Mouse (Mus musculus) heart, embryonic 13.5 days (tissue): ENCODE data around the gene Sdk1. TPM values are rescaled to one million over a fixed set of nuclear protein-coding genes. Genes with fewer than 3 reads are reported as not detected.

Experiments
- ATAC-seq: fragments of 200-750 bp; cut with Nextera tagmentation; 2 replicates; pipeline ENCODE4 v1.8.0; 2017; ENCODE audit warnings: moderate TSS enrichment; ENCODE audit not compliant: insufficient number of reproducible peaks, low FRiP score, low TSS enrichment; ENCODE audit errors: extremely low read depth
- H3K27ac ChIP-seq: fragments of 300-500 bp; sonication (generic); replicated peaks from 2 replicates; pipeline ENCODE4 v1.5.1; 2015; ENCODE audit warnings: moderate library complexity, mild to moderate bottlenecking, inconsistent platforms
- H3K27me3 ChIP-seq: fragments of 300-500 bp; sonication (generic); replicated peaks from 2 replicates; pipeline ENCODE4 v1.6.1; 2015; ENCODE audit warnings: mild to moderate bottlenecking, inconsistent platforms
- H3K36me3 ChIP-seq: fragments of 300-500 bp; sonication (generic); 2 replicates; pipeline ENCODE4 v1.6.1; 2015; ENCODE audit warnings: mild to moderate bottlenecking, inconsistent platforms
- H3K4me1 ChIP-seq: fragments of 300-500 bp; sonication (generic); 2 replicates; pipeline ENCODE4 v1.6.1; 2015; ENCODE audit warnings: inconsistent platforms
- H3K4me2 ChIP-seq: fragments of 300-500 bp; sonication (generic); 2 replicates; pipeline ENCODE4 v1.6.1; 2015; ENCODE audit warnings: inconsistent platforms, mild to moderate bottlenecking, moderate library complexity
- H3K4me3 ChIP-seq: fragments of 300-500 bp; sonication (generic); 2 replicates; pipeline ENCODE4 v1.5.1; 2015; ENCODE audit warnings: moderate library complexity, mild to moderate bottlenecking, inconsistent platforms
- H3K9ac ChIP-seq: fragments of 300-500 bp; sonication (generic); 2 replicates; pipeline ENCODE4 v1.6.1; 2015; ENCODE audit warnings: inconsistent platforms, mild to moderate bottlenecking, moderate library complexity
- H3K9me3 ChIP-seq: fragments of 300-500 bp; sonication (generic); 2 replicates; pipeline ENCODE4 v1.6.1; 2016; ENCODE audit warnings: inconsistent platforms
- WGBS: fragments of 180-500 bp; shearing (Covaris S2); methylation state at CpG from one replicate; pipeline ENCODE4 v1.1.7; 2015; ENCODE audit warnings: mixed read lengths; 5-methylcytosine and 5-hydroxymethylcytosine counted together
- polyA plus RNA-seq: library from polyadenylated mRNA; unstranded; fragments of >200 nt; fragmentation: Nextera tagmentation; extraction: Ambion mirVana; gene quantifications from 2 replicates; pipeline ENCODE4 v1.2.1, GENCODE M21; 2015

Gene Sdk1
- polyA plus RNA-seq, 1 experiment from 2014 or later: 1.6 TPM

DNA sequence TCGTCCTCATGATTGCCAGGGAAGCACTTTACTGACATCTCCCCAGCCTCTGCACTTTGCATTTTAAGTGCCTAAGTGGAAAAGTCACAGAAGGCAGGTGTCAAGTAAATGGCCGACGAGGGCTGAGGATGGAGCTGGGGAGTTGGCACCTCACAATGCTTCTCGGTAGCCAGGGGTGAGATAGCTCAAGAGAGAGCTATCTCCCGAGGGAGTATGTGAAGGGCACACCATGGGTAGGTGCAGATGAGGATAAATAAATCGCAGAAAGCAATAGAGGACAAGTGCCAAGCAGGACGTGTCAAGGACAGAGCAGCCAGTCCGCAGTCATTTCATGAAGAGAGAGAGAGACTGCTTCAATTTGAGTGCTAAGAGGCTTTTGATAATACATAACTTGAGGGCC is 655.1 kb downstream of the Sdk1 start:
- Histone ChIP-seq H3K27ac (no peak overlapping the region), H3K4me2 (no peak overlapping the region)
- 0 out of 2 replicates have a peak, but pooled peaks have one; percentile 42 for ATAC-seq

GRCm38 (mm10) chr5:141897481-141897880 is 656.2 kb downstream of the Sdk1 start:
- no peaks in the 10 kb centered on the region for H3K27me3 ChIP-seq
- H3K4me1 ChIP-seq: peaks cover 17% of the 10 kb centered on the region
- no peak overlapping the region for H3K4me3 ChIP-seq
- 0 out of 2 replicates have a peak, but pooled peaks cover 5% of the 10 kb centered on the region for H3K9me3 ChIP-seq
- no peak overlapping the region for H3K9ac ChIP-seq
- no peaks in the 10 kb centered on the region for H3K36me3 ChIP-seq
- H3K27ac ChIP-seq: no peak overlapping the region
- ATAC-seq: no peak
- no peak overlapping the region for H3K4me2 ChIP-seq
- 69% methylated on average over 2 of the region's 2 CpGs for WGBS

More for the DNA sequence above, 655.1 kb downstream of the Sdk1 start:
- Histone ChIP-seq H3K36me3 (no peaks in the 10 kb centered on the region), H3K9ac (no peak overlapping the region), H3K9me3 (0 out of 2 replicates have a peak, but pooled peaks cover 5% of the 10 kb centered on the region), H3K4me3 (no peak overlapping the region), H3K4me1 (peaks cover 13% of the 10 kb centered on the region), H3K27me3 (no peaks in the 10 kb centered on the region)
- 44% methylated on average over 8 of the region's 8 CpGs for WGBS

GRCm38 (mm10) chr5:141899751-141900150 is 658.5 kb downstream of the Sdk1 start:
- Histone ChIP-seq H3K9me3 (0 out of 2 replicates have a peak, but pooled peaks cover 5% of the 10 kb centered on the region), H3K27ac (no peak overlapping the region; the same call in 1 of the 2 replicates), H3K36me3 (no peaks in the 10 kb centered on the region), H3K9ac (no peak overlapping the region), H3K4me3 (no peak overlapping the region), H3K4me1 (peaks cover 30% of the 10 kb centered on the region), H3K4me2 (no peak overlapping the region), H3K27me3 (no peaks in the 10 kb centered on the region)
- no peak for ATAC-seq
- WGBS: 72% methylated on average over 7 of the region's 7 CpGs

DNA sequence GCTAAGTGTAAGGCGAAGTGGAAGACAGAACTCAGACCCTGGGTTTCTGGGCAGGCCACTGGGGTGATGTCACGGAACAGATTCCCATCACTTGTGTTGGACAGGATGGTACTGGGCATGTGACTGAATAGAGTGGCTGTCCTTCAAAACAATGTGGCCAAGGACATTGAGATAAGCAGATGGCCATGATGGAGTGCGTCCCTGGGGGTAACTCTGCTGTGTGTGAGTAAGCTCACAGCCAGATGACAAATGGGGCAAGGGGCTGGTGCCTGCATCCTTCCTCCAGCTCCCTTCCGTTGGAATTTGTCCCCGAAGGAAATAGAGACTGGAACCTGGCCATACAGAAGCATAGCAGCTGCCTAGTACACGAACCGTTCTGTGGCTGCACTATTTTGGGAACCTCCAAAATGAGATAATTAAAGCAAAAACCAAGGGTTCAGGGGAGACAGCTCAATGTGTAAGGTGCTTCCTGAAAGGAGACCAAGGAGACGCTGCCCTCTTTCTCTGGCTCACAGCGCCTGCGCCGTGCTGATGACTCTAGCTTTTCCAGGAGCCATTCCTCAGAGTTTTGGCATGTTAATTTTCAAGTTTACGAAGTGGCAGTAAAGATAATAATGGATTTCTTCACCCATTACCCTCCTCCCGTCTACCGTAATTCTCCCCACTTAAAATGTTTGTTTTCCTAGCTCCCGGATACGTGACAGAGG is 661.4 kb downstream of the Sdk1 start:
- WGBS: 44% methylated on average over 16 of the region's 16 CpGs
- ATAC-seq: no peak
- no peak overlapping the region for H3K4me2 ChIP-seq
- no peaks in the 10 kb centered on the region for H3K36me3 ChIP-seq
- no peak overlapping the region for H3K27ac ChIP-seq
- 0 out of 2 replicates have a peak, but pooled peaks cover 5% of the 10 kb centered on the region for H3K9me3 ChIP-seq
- H3K4me1 ChIP-seq: peaks cover 17% of the 10 kb centered on the region
- H3K9ac ChIP-seq: no peak overlapping the region
- H3K27me3 ChIP-seq: no peaks in the 10 kb centered on the region
- no peak overlapping the region for H3K4me3 ChIP-seq

- ATAC-seq: no peak
- Histone ChIP-seq H3K9ac (no peak overlapping the region), H3K4me3 (no peak overlapping the region), H3K4me1 (peaks cover 30% of the 10 kb centered on the region), H3K4me2 (no peak overlapping the region), H3K27me3 (no peaks in the 10 kb centered on the region), H3K36me3 (no peaks in the 10 kb centered on the region), H3K27ac (0 out of 2 replicates have a peak overlapping the region, but pooled peaks have one; percentile 31), H3K9me3 (no peaks in the 10 kb centered on the region)
- 29% methylated on average over 3 of the region's 3 CpGs for WGBS
Observed at GRCm38 (mm10) chr5:141910444-141910843, 669.2 kb downstream of the Sdk1 start.

GRCm38 (mm10) chr5:141910886-141911285 is 669.6 kb downstream of the Sdk1 start:
- H3K27ac ChIP-seq: 0 out of 2 replicates have a peak overlapping the region, but pooled peaks have one; percentile 31
- no peak for ATAC-seq
- H3K9me3 ChIP-seq: no peaks in the 10 kb centered on the region
- H3K36me3 ChIP-seq: no peaks in the 10 kb centered on the region
- no peak overlapping the region for H3K9ac ChIP-seq
- peaks cover 31% of the 10 kb centered on the region for H3K4me1 ChIP-seq
- WGBS: 51% methylated on average over 8 of the region's 8 CpGs
- H3K27me3 ChIP-seq: no peaks in the 10 kb centered on the region
- no peak overlapping the region for H3K4me2 ChIP-seq
- no peak overlapping the region for H3K4me3 ChIP-seq

- ATAC-seq: no peak
- H3K4me3 ChIP-seq: no peak overlapping the region
Observed at GRCm38 (mm10) chr5:141912881-141913280, 671.6 kb downstream of the Sdk1 start.

GRCm38 (mm10) chr5:141916954-141917353 is 675.7 kb downstream of the Sdk1 start:
- Histone ChIP-seq H3K9ac (no peak overlapping the region), H3K36me3 (no peaks in the 10 kb centered on the region), H3K27ac (no peak overlapping the region), H3K4me2 (no peak overlapping the region), H3K4me3 (no peak overlapping the region), H3K27me3 (no peaks in the 10 kb centered on the region), H3K4me1 (peaks cover 29% of the 10 kb centered on the region), H3K9me3 (no peaks in the 10 kb centered on the region)
- WGBS: 14% methylated on average over 2 of the region's 2 CpGs
- ATAC-seq: no peak

More at GRCm38 (mm10) chr5:141912881-141913280, 671.6 kb downstream of the Sdk1 start:
- no peak overlapping the region for H3K9ac ChIP-seq
- no peak overlapping the region for H3K27ac ChIP-seq
- H3K9me3 ChIP-seq: no peaks in the 10 kb centered on the region
- no peaks in the 10 kb centered on the region for H3K36me3 ChIP-seq
- H3K4me1 ChIP-seq: peaks cover 44% of the 10 kb centered on the region
- 43% methylated on average over 7 of the region's 7 CpGs for WGBS
- no peak overlapping the region for H3K4me2 ChIP-seq
- H3K27me3 ChIP-seq: no peaks in the 10 kb centered on the region

- Histone ChIP-seq H3K9ac (no peak overlapping the region), H3K4me2 (no peak overlapping the region), H3K9me3 (no peaks in the 10 kb centered on the region), H3K27ac (no peak overlapping the region), H3K4me3 (no peak overlapping the region), H3K27me3 (no peaks in the 10 kb centered on the region), H3K4me1 (0 out of 2 replicates have a peak, but pooled peaks cover 7% of the 10 kb centered on the region), H3K36me3 (peaks cover 7% of the 10 kb centered on the region; the same call in 1 of the 2 replicates)
- no peak for ATAC-seq
- 54% methylated on average over 9 of the region's 9 CpGs for WGBS
Observed at GRCm38 (mm10) chr5:141939000-141939399, 697.7 kb downstream of the Sdk1 start.

- Histone ChIP-seq H3K36me3 (peaks cover 7% of the 10 kb centered on the region; the same call in 1 of the 2 replicates), H3K27me3 (no peaks in the 10 kb centered on the region), H3K4me2 (no peak overlapping the region), H3K4me1 (0 out of 2 replicates have a peak, but pooled peaks cover 7% of the 10 kb centered on the region), H3K9ac (no peak overlapping the region), H3K27ac (no peak overlapping the region), H3K4me3 (no peak overlapping the region), H3K9me3 (no peaks in the 10 kb centered on the region)
- WGBS: 84% methylated on average over 8 of the region's 8 CpGs
- ATAC-seq: no peak
Observed at GRCm38 (mm10) chr5:141940636-141941035, 699.3 kb downstream of the Sdk1 start.

DNA sequence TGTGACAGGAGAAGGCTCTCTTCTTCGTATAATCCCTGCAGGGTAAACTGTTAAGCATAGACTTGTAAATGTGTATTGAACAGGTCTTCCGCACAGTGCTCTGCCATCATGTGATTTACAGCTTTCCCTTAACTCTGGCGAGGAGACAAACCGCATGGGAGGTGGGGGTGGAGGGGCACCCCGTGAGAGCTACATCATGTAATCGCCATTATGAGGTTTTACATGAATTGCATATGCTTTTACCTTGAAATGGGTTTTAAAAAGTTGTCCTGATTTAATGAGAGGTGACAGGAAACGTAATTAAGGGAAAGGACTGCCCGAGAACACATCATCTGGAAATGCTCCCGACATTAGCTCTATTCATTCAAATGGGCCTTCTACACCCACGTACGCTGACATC is 709.5 kb downstream of the Sdk1 start:
- no peak overlapping the region for H3K27ac ChIP-seq
- H3K9me3 ChIP-seq: no peaks in the 10 kb centered on the region
- ATAC-seq: no peak
- no peak overlapping the region for H3K4me3 ChIP-seq
- 81% methylated on average over 11 of the region's 11 CpGs for WGBS
- H3K4me2 ChIP-seq: no peak overlapping the region
- H3K36me3 ChIP-seq: no peaks in the 10 kb centered on the region
- no peaks in the 10 kb centered on the region for H3K4me1 ChIP-seq
- no peak overlapping the region for H3K9ac ChIP-seq
- no peaks in the 10 kb centered on the region for H3K27me3 ChIP-seq

DNA sequence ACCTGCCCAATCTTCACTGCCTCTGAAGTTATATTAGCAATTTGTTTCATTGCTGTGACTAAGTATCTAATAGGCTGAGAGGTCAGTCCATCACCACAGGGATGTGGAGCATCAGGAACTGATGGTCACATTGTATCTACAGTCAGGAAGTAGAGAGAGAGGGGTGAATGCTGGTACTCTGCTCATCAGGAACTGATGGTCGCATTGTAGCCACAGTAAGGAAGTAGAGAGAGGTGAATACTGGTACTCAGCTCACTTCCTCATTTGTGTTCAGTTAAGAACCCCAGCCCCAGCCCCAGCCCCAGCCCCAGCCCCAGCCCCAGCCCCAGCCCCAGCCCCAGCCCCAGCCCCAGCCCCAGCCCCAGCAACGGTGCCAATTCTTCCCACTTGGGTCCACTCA is 711.0 kb downstream of the Sdk1 start:
- Histone ChIP-seq H3K27ac (no peak overlapping the region), H3K36me3 (no peaks in the 10 kb centered on the region), H3K4me2 (no peak overlapping the region), H3K27me3 (no peaks in the 10 kb centered on the region), H3K4me1 (no peaks in the 10 kb centered on the region), H3K9me3 (no peaks in the 10 kb centered on the region), H3K4me3 (no peak overlapping the region), H3K9ac (no peak overlapping the region)
- WGBS: 81% methylated on average over 2 of the region's 2 CpGs
- no peak for ATAC-seq
